Mouse (Mus musculus) heart, adult 8-10 months (tissue): Measurements from ENCODE around the gene Sipa1l1. TPM values are rescaled to one million over a fixed set of nuclear protein-coding genes. Genes with fewer than 3 reads are reported as not detected.
"Not testable (repeated sequence)": the region's sequence is repeated elsewhere in the genome, so short reads cannot be mapped to it uniquely, and the experiment has no call there.

ENCODE experiments used
- DNase-seq: peaks from one replicate; pipeline ENCODE4 v3.0.0; 2022; ENCODE audit warnings: low spot score
- total RNA-seq, 4 experiments: library from RNA; stranded (reverse); gene quantifications; 2 replicates each; pipeline ENCODE4 v1.2.4; 2022

Gene Sipa1l1
- total RNA-seq, 4 experiments from 2014 or later, result 8.3 to 11.1 (median 9.4) TPM

- no peak for DNase-seq
These were observed 306.9 kb downstream of the Sipa1l1 start for GRCm38 (mm10) chr12:82476028-82476427.

- DNase-seq, result no peak
These were observed 307.5 kb downstream of the Sipa1l1 start for GRCm38 (mm10) chr12:82476580-82476979.

- DNase-seq, result no peak
These were observed 308.7 kb downstream of the Sipa1l1 start for GRCm38 (mm10) chr12:82477826-82478225.

GRCm38 (mm10) chr12:82478256-82478655 is 309.1 kb downstream of the Sipa1l1 start:
- DNase-seq, result no peak

- DNase-seq, result no peak
These were observed 310.3 kb downstream of the Sipa1l1 start for GRCm38 (mm10) chr12:82479393-82479792.

- DNase-seq, result not testable (repeated sequence)
These were observed 311.3 kb downstream of the Sipa1l1 start for GRCm38 (mm10) chr12:82480425-82480824.

- DNase-seq, result no peak
These were observed 316.3 kb downstream of the Sipa1l1 start for GRCm38 (mm10) chr12:82485466-82485865.

- DNase-seq, result no peak
These were observed 317.9 kb downstream of the Sipa1l1 start for GRCm38 (mm10) chr12:82486829-82487560.

GRCm38 (mm10) chr12:82489093-82489492 is 320.0 kb downstream of the Sipa1l1 start:
- DNase-seq, result no peak

- peak; percentile 61 for DNase-seq
These were observed 320.5 kb downstream of the Sipa1l1 start for GRCm38 (mm10) chr12:82489621-82490020.

GRCm38 (mm10) chr12:82492456-82492855 is 323.3 kb downstream of the Sipa1l1 start:
- no peak for DNase-seq

GRCm38 (mm10) chr12:82493260-82493659 is 324.1 kb downstream of the Sipa1l1 start:
- DNase-seq, result not testable (repeated sequence)

GRCm38 (mm10) chr12:82495936-82496335 is 326.8 kb downstream of the Sipa1l1 start:
- DNase-seq, result no peak

- DNase-seq, result peak; percentile 37
These were observed 328.9 kb downstream of the Sipa1l1 start for GRCm38 (mm10) chr12:82497866-82498631.

GRCm38 (mm10) chr12:82498701-82499100 is 329.6 kb downstream of the Sipa1l1 start:
- no peak for DNase-seq

- DNase-seq, result no peak
These were observed 330.6 kb downstream of the Sipa1l1 start for GRCm38 (mm10) chr12:82499731-82500130.
